Mouse (Mus musculus) lung, adult 2 months (tissue): Measurements from ENCODE around the gene Anapc11. TPM values are rescaled to one million over a fixed set of nuclear protein-coding genes. Genes with fewer than 3 reads are reported as not detected.

Source experiments
- DNase-seq: peaks from one replicate; pipeline ENCODE4 v3.0.0; 2022
- H3K4me1 ChIP-seq: fragments of 200-500 bp; 2 replicates; pipeline ENCODE4 v1.6.1; 2011; ENCODE audit warnings: low read length; ENCODE audit not compliant: control insufficient read depth, insufficient read depth
- H3K4me3 ChIP-seq: fragments of 200-500 bp; replicated peaks from 2 replicates; pipeline ENCODE3; 2011; ENCODE audit warnings: low read depth, mild to moderate bottlenecking, control low read depth, low read length; ENCODE audit errors: extremely low read depth
- CTCF ChIP-seq: fragments of 200-500 bp; IDR thresholded peaks from 2 replicates; pipeline ENCODE4 v1.5.1; 2011; ENCODE audit warnings: mild to moderate bottlenecking, low read length, control low read depth; ENCODE audit not compliant: insufficient read depth
- POLR2A ChIP-seq: fragments of 200-500 bp; IDR thresholded peaks from 2 replicates; pipeline ENCODE4 v1.6.1; 2011; ENCODE audit warnings: low read depth, mild to moderate bottlenecking, control low read depth, low read length, borderline replicate concordance; ENCODE audit errors: extremely low read depth
- WGBS: fragments of 180-500 bp; shearing (Covaris S2); methylation state at CpG from one replicate; pipeline ENCODE4 v1.1.7; 2018; 5-methylcytosine and 5-hydroxymethylcytosine counted together
- polyA plus RNA-seq: library from polyadenylated mRNA; depleted of rRNA; stranded (reverse); fragments of >200 nt; gene quantifications from 2 replicates; pipeline ENCODE4 v1.2.3, GENCODE M21; 2012

The Anapc11 gene
- polyA plus RNA-seq, 1 experiment: 136 TPM

DNA sequence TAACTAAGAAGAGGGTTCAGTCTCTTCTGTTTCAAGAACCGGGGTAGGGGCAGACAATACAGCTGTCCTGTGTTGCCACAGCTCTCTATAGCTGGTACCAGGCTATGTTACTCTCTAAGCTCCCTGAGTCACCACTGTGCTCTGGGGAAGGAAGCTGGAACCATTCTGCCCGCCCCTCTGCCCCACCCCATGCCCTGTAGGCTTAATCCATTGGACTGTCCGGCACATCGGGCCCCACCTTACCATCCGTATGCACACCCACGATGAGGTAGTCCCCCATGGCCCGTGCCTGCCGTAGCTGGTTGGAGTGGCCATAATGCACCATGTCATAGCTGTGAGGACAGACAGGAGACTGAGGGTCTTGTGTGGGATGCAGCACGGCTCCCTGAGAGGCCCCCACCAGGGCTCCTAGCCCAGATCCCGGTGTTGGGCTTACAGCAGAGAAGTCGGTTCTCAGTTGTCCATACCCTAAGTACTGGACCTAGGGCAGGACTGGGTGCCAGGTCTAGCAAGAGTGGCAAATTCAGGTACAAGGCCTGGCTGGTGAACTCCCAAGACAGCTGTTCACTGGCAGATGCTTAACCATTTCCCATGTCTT is 17.5 kb downstream of the Anapc11 start:
- DNase-seq: no peak
- H3K4me3 ChIP-seq: no peak overlapping the region
- TF ChIP-seq POLR2A: no peak
- no peak for TF ChIP-seq CTCF

DNA sequence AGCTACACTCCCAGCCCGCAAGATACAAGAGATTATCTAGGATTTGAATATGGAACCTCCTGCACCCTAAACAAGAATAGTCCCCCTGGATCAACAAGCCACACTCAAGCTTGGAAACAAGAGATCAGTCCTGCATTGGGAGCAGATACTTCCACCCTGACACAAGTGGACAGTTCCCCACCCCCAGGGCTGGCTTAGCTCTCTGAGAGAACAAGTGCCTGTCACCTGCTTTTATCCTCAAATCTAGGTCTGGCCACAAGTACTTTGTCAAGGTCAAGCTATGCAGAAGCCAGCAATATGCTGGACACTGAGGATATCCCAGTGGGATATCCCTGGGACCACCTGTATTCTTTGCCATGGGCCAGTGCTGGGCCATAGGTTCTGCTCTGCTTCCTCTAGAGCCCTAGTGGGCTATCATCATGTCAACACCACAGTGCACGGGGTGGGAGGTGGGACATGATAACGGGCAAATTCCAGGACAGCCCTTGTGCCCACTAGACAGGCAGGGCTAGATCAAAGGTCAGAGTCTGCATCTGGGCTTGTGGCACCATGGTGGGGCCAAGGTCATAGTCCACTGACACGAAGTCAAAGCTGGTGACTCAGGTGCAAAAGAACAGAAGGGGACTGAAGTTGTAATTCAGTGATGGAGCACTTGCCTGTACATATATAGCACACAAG is 18.5 kb downstream of the Anapc11 start:
- 39% methylated on average over 4 of the region's 4 CpGs for WGBS
- peak overlapping the region; percentile 15 for H3K4me3 ChIP-seq
- TF ChIP-seq POLR2A (no peak), CTCF (no peak)
- H3K4me1 ChIP-seq: peaks cover 4% of the 10 kb centered on the region; the same call in 1 of the 2 replicates
- no peak for DNase-seq

More for the DNA sequence above, 17.5 kb downstream of the Anapc11 start:
- 88% methylated on average over 11 of the region's 11 CpGs for WGBS
- H3K4me1 ChIP-seq: peaks cover 4% of the 10 kb centered on the region; the same call in 1 of the 2 replicates

DNA sequence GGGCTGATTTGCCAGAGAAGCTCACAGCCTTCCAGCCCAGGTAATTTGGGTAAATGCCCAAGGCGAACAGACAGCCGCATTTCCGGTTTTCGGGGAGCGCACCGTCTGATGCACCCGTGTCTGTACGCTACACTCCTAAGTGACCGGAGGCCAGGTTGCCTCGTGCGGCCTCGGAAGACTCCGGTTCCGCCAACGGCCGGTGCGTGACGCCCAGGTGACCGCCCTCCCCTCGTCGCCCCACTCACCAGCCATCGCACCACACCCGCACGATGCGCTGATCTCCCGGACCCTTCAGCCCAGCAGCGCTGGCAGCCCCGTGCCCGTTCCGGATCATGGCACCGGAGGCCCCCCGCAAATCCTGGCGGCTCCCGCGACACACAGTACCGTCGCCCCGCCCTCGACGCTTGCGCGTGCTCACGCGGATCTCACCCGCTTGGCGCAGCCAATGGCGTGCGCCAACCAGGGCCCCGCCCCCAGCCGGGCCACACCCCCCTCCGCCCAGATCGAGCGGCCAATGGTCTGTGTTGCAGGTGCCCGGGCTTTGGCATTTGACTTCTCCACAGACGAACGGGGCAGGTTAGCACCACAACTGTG is 19.4 kb downstream of the Anapc11 start, which contains the start of gene Pcyt2:
Gene Pcyt2 (minus strand): TSS at position 418 of the 594 bp plus-strand sequence.
- under 1% methylated on average over 56 of the region's 56 CpGs for WGBS
- TF ChIP-seq CTCF (no peak), POLR2A (peak; percentile 71; the same call in 1 of the 2 replicates)
- H3K4me3 ChIP-seq: peak within 1 kb of the TSS; percentile 97
- peak; percentile 89 for DNase-seq
- H3K4me1 ChIP-seq: peaks cover 4% of the 10 kb centered on the region; the same call in 1 of the 2 replicates

DNA sequence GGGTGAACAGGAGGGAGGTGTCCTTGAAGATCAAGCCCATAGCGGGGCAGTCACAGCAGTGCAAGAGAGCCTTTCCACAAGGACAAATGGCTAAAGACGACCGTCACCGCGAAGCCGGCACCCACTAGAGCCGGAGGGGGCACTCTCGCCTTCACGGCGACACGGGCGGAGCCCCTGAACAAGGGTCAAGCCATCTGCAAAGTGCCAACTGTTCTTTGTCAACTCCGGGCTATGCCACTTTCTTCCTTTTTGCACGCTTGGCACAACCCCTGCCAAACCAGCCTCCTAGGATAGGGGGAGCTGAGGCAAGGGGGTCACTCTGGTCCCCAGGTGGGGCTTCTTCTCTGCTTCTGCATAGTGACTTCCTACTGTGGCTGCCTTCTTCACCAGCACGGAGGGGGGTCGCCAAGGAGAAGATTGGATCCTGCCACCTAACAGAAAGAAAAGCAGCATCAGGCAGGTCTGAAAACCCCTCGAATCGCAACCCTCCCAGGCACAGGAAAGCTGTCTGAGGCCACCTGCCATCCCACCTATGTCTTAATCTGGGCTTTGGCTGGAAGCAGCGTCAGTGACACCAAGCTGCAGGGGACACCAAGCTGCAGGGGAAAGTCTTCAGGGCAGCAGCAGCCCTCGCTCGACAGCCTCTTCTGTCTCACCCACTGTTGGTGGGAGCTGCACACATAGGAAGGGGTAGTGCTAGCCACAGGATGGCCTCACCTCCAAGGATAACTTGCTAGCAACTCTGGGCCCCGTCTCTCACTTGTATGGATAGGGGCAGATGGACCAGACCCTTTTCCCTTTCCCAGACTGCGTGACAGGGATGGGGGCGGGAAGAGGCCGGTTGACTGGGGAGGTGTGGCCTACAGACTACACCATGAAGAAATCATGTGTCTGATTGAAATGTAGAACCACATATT is 20.7 kb downstream of the Anapc11 start:
- no peak overlapping the region for H3K4me3 ChIP-seq
- TF ChIP-seq POLR2A (no peak), CTCF (no peak)
- H3K4me1 ChIP-seq: peaks cover 5% of the 10 kb centered on the region; the same call in 1 of the 2 replicates
- no peak for DNase-seq
- 94% methylated on average over 25 of the region's 25 CpGs for WGBS

DNA sequence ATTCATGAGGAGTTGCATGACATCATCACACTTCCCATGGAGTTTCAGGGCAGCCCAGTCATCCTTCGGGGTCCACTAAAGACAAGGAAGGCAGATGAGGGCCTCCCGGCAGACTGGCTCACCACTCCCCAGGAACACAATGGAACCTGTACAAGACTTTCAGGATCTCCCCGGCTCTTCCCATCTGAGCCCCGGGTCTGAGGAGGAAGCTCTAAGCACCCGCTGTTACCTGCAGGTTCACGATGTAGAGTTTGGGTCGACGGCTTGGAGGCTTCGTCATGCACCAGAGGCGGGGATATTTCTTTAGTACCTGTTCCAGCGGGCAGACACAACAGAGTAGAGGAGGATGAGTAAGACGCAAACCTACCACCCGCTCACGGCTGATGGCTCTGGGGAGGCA is 22.0 kb downstream of the Anapc11 start:
- DNase-seq: no peak
- no peak overlapping the region for H3K4me3 ChIP-seq
- TF ChIP-seq CTCF: no peak
- TF ChIP-seq POLR2A: no peak
- H3K4me1 ChIP-seq: peaks cover 10% of the 10 kb centered on the region
- 90% methylated on average over 14 of the region's 14 CpGs for WGBS

DNA sequence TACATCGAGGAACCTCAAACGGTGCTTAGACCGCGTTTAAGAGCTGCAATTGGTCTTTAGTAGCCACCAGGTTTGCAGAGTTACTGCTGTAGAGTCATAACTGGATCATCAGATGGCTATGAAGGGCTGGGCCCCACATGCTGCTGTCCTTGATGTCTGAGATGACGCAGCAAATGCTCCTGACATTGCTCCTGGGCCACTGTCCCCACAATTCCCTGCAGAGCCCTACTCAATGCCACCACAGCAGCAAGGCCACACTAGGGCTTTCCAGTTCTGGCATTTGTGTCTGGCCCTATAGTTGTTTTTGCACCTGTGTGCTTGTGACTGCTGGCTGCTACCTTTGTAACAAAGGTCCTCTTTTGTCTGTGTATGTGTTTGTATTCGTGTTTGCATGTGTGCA is 24.6 kb downstream of the Anapc11 start:
- DNase-seq: no peak
- TF ChIP-seq CTCF (no peak), POLR2A (no peak)
- 88% methylated on average over 6 of the region's 6 CpGs for WGBS
- Histone ChIP-seq H3K4me1 (peaks cover 11% of the 10 kb centered on the region), H3K4me3 (no peak overlapping the region)

DNA sequence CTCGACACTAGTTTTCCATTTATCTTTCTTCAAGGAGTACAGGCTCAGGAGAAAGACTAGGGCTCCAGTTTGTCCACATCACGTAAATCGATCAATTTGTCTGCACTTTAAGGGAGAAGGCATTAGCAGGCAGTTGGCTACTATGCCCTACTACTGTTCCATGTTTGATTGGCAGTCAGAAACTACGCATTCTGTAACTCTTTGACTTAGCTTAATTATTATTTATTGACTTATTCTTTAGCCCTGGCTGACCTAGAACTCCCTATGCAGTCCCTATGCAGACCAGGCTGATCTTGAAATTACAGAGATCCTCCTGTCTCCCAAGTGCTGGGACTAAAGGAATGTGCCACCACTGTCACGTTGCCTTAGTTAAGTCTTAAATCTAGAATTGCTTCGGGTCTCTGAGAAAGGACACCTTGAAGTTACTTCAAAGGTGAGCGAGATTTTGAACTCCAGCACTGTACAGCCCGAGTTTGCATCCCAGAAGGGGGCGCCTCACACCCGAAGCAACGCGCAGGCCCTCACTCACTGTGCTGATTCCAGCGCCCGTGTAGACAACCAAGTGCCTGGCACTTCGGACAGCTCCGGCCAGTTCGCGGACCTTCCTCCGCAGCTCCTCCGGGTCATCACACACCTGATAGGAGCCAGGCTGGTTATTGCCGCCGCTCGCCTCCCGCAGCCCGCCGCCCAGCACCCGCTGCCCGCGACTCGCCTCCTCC is 25.9 kb downstream of the Anapc11 start:
- no peak for TF ChIP-seq POLR2A
- TF ChIP-seq CTCF: peak; percentile 44; the same call in 1 of the 2 replicates
- DNase-seq: peak; percentile 62
- Histone ChIP-seq H3K4me3 (peak overlapping the region; percentile 81), H3K4me1 (peaks cover 11% of the 10 kb centered on the region)
- 11% methylated on average over 30 of the region's 30 CpGs for WGBS

DNA sequence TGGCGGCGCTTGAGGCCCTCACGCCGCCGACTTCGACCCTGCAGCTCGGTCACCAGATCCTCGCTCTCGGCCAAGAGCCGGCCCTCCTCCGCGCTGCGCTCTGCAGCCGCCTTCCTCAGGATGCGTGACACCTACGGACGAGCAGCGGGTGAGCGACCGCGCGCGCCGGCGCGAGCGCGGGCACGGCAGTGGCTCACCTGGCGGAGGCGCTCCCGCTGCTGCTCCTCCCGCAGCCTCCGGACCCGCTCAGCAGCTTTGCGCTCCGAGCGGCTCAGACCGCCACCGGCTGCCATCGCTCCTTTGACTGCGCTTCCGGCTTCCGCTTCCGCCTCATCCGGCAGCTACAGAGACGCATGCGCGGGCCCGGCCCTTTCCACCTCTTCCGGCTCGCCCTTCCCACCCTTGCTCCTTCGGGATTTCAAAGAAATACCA is 26.5 kb downstream of the Anapc11 start:
- Histone ChIP-seq H3K4me3 (peak overlapping the region; percentile 81), H3K4me1 (peaks cover 11% of the 10 kb centered on the region)
- TF ChIP-seq POLR2A (peak; percentile 79; the same call in 1 of the 2 replicates), CTCF (no peak)
- WGBS: under 1% methylated on average over 53 of the region's 53 CpGs
- peak; percentile 76 for DNase-seq

DNA sequence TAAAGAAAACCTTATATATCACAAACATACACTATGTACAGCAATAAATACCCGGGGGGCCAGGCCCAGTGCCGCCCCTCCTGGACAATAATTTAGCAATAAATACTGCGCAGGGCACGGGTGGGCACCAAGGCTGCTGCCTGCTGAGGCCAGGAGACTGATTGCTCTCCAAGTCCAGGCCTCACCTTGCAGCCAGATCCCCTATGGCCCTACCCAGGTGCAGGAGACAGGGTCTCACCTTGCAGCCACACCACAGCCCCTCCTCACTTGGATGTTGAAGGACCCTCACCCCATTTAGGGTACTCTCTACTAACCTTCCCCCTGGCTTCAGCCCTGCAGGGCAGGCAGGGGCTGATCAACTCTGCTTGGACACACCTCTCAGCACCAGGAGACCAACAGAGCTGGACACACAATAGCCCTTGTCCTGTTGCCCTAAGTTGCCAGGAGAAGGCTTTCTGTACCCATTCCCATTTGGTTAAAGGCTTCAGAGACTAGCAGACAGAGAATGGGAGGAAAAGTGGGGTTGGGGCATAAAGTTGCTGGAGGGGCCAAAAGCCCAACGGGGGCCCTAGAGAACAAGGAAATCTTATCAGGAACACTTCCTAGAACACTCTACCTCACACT is 27.0 kb downstream of the Anapc11 start, which contains the start of gene Sirt7:
Gene Sirt7 (minus strand): TSS at position 89 of the 624 bp plus-strand sequence.
- no peak for DNase-seq
- H3K4me3 ChIP-seq: peak within 1 kb of the TSS; percentile 81
- WGBS: 8% methylated on average over 5 of the region's 5 CpGs
- TF ChIP-seq CTCF (no peak), POLR2A (no peak)
- peaks cover 16% of the 10 kb centered on the region for H3K4me1 ChIP-seq
